In the genomic region with DNA sequence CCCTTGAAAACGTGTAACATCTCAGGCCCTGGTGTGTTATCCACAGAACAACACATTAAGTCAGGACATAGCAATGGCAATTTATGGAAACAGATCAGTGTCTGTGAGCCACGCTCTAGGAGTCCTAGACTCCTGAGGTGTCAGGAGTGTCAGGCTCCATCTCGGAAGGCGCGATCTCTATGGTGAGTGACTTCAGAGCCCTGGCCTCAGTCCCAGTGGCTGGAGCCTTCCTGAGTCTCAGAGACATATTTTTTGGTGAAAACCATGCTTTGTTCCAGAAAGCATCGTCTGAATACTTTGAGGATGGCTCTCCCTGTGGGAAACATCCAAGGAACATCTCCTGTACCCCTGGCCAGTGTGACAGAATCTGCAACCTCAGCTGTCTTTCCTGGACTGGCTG, we compare ENCODE assay signal across 34 mouse cellular contexts. TPM values are rescaled to one million over a fixed set of nuclear protein-coding genes. Genes with fewer than 3 reads are reported as not detected.
"Had no signal": no experiment of that assay in that cellular context is flagged by ENCODE, and none has a peak within 500 bp of the region (broad histone marks: within the 10 kb centered on the region; RNA-seq: fewer than 3 reads in every experiment).

No protein-coding gene starts in this region.

- H3K4me1 ChIP-seq: limb, embryonic 12.5 days; liver, embryonic 12.5 days; liver, embryonic 15.5 days; megakaryocyte, embryonic 14.5 days had no signal

- DNase-seq: liver; liver, embryonic 13.5 days; liver, postnatal 0 days; lung, adult 18-20 months; lung, adult 2 months; lung, embryonic 14.5 days; lung, postnatal 10 days; lung, postnatal 14 days; lung, postnatal 36 days; lung, postnatal 4 days; midbrain, embryonic 14.5 days had no signal

- H3K9me3 ChIP-seq: limb, embryonic 10.5 days; limb, embryonic 12.5 days; limb, embryonic 13.5 days; limb, embryonic 15.5 days; liver, embryonic 12.5 days; liver, embryonic 13.5 days; liver, embryonic 15.5 days; lung, embryonic 15.5 days; megakaryocyte, embryonic 14.5 days; midbrain, embryonic 10.5 days; midbrain, embryonic 12.5 days; midbrain, embryonic 13.5 days; midbrain, embryonic 15.5 days; neural tube, embryonic 12.5 days had no signal

- H3K36me3 ChIP-seq: limb, embryonic 10.5 days; limb, embryonic 12.5 days; limb, embryonic 13.5 days; limb, embryonic 15.5 days; liver, embryonic 12.5 days; liver, embryonic 13.5 days; liver, embryonic 15.5 days; lung, embryonic 15.5 days; midbrain, embryonic 10.5 days; midbrain, embryonic 12.5 days; midbrain, embryonic 13.5 days; midbrain, embryonic 15.5 days; neural tube, embryonic 12.5 days had no signal

- H3K9ac ChIP-seq: limb, embryonic 12.5 days; limb, embryonic 13.5 days; limb, embryonic 15.5 days; liver, embryonic 12.5 days; liver, embryonic 13.5 days; liver, embryonic 14.5 days; liver, embryonic 15.5 days; liver, postnatal 0 days; lung, embryonic 14.5 days; lung, embryonic 15.5 days; midbrain, embryonic 12.5 days; midbrain, embryonic 13.5 days; midbrain, embryonic 15.5 days; neural tube, embryonic 12.5 days had no signal

- ATAC-seq: liver, embryonic 12.5 days; liver, postnatal 0 days; lung, postnatal 0 days; midbrain, embryonic 13.5 days; midbrain, embryonic 15.5 days; midbrain, embryonic 16.5 days had no signal

- H3K4me2 ChIP-seq: limb, embryonic 12.5 days; limb, embryonic 13.5 days; limb, embryonic 15.5 days; liver, embryonic 11.5 days; liver, embryonic 12.5 days; liver, embryonic 13.5 days; liver, embryonic 15.5 days; lung, embryonic 14.5 days; lung, embryonic 15.5 days; midbrain, embryonic 11.5 days; midbrain, embryonic 12.5 days; midbrain, embryonic 13.5 days; midbrain, embryonic 15.5 days; neural tube, embryonic 12.5 days had no signal

- H3K27ac ChIP-seq: limb, embryonic 10.5 days; limb, embryonic 12.5 days; limb, embryonic 13.5 days; limb, embryonic 15.5 days; liver, embryonic 12.5 days; liver, embryonic 13.5 days; liver, embryonic 14.5 days; liver, embryonic 15.5 days; lung, embryonic 15.5 days; macrophage; midbrain, embryonic 10.5 days; midbrain, embryonic 12.5 days; midbrain, embryonic 13.5 days; midbrain, embryonic 15.5 days; neural tube, embryonic 12.5 days had no signal

- H3K4me3 ChIP-seq: limb, embryonic 10.5 days; limb, embryonic 12.5 days; limb, embryonic 13.5 days; limb, embryonic 15.5 days; liver, embryonic 12.5 days; liver, embryonic 13.5 days; liver, embryonic 15.5 days; lung, embryonic 15.5 days; megakaryocyte, embryonic 14.5 days; midbrain, embryonic 10.5 days; midbrain, embryonic 12.5 days; midbrain, embryonic 13.5 days; midbrain, embryonic 15.5 days; myocyte; neural tube, embryonic 12.5 days had no signal

RNA-seq across cellular contexts. Expression of a gene that starts 2.7 kb away (rescaled TPM):
- total RNA-seq: liver, adult 2 months; megakaryocyte-erythroid progenitor cell, adult 5-6 weeks had no signal
- polyA plus RNA-seq: limb, embryonic 10.5 days; limb, embryonic 11.5 days; liver, embryonic 12.5 days; liver, embryonic 13.5 days; lung, embryonic 14.5 days had no signal
